Mouse (Mus musculus): ENCODE data around the gene Trpm4.
A peak's percentile ranks its signal among the peaks of the same experiment; 100 is the strongest.

Gene Trpm4

GRCm38 (mm10) chr7:45346905-45347304, 13.3 kb upstream of the Trpm4 start:
- no peak for DNase-seq (ENCODE audit: low spot score)

DNA sequence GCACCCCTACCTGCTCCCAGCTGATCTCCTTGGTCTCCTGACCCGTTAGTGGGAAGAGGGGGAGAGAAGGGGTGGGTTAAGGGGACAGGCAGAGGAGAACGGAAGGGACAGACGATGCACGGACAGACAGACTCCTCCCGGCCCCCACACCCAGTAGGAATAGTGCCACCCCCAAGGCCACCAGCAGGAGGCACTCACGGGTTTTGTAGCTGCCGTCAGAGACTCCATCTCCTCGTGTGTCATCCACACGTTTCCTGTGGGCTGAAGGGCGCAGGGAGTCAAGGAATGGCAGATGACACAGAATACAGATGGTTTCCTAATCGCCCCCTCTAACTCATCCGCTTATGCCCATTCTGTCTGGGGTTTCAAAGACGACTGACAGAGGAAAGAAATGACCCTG, 10.0 kb upstream of the Trpm4 start:
- DNase-seq (ENCODE audit: low spot score), result no peak

GRCm38 (mm10) chr7:45342081-45342480, 8.5 kb upstream of the Trpm4 start:
- DNase-seq (ENCODE audit: low spot score), result no peak

GRCm38 (mm10) chr7:45341303-45341702, 7.7 kb upstream of the Trpm4 start:
- peak; percentile 92 for DNase-seq (ENCODE audit: low spot score)

DNA sequence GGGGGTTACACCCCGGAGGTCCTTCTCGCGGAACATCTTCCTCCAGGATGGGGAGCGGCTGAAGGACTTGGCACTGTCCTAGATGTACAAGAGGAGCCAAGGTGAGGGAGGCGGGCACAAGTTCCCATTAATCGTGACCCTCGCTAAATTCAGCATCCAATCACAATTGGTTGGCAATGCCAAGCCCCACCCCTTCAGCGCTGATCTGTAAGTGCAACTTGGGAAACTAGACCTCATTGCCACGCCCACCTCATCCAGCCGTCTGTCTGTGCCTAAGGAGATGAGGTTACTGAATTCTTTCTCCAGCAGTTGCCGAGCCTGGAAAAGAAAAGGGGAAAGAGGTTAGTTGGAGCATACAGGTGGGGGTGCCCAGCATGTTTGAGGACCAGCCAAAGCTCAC, 7.1 kb upstream of the Trpm4 start:
- DNase-seq (ENCODE audit: low spot score), result peak; percentile 92

GRCm38 (mm10) chr7:45340066-45340442, 6.5 kb upstream of the Trpm4 start:
- DNase-seq (ENCODE audit: low spot score), result no peak

DNA sequence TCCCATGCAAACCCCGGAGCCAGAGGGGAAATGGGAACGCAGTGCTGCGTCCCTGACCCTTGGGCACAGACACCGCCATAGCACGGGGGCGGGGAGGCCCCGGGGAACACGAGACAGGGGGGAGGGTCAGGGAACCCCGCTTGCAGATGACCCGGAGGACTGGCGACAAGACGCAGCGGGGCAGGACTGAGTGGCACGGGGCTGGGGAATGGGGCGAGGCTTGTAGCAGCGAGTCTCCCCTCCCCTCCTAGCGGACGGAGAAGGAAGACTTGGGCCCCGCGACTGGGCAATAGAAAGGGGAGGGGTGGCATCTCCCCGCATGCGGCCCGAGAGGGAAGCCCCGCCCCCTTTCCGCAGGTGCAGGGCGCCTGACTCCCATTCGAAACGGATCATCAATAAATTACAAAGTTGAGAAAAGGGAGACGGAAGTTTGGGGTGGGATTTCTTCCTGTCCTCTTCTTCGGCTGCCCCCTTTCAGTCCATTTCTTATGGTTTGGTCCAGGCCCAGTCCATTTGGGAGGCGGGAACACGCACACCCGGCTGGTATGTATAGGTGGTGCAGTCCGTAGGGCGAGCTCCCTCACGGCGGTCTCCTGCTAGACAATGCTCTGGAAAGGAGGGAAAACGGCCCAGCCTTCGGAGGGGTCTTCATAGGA, 6.0 kb upstream of the Trpm4 start:
- DNase-seq (ENCODE audit: low spot score), result peak; percentile 89

GRCm38 (mm10) chr7:45338161-45338911, 4.8 kb upstream of the Trpm4 start:
- DNase-seq (ENCODE audit: low spot score), result peak; percentile 71

DNA sequence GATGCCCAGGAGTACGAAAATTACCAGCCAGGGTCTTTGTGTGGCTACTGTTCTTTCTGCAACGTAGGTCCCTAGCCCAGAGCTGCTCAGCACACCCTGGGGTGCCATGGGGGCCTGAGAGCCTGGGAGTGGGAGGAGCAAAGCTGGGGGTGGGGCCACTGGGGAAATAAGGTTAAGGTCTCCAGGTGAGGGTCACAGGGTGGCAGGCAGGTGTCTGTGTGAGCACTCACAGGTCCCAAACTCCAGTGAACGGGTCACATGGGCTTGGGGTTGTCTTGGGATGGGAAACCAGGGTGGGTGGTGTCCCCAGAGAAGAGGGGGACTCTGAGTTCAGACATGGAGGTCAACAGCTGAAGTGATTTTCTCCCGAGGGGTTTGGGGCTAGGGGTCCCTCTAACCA, 3.9 kb upstream of the Trpm4 start:
- DNase-seq (ENCODE audit: low spot score), result no peak

- no peak for DNase-seq (ENCODE audit: low spot score)
Measured at GRCm38 (mm10) chr7:45336319-45336718, 2.7 kb upstream of the Trpm4 start.

DNA sequence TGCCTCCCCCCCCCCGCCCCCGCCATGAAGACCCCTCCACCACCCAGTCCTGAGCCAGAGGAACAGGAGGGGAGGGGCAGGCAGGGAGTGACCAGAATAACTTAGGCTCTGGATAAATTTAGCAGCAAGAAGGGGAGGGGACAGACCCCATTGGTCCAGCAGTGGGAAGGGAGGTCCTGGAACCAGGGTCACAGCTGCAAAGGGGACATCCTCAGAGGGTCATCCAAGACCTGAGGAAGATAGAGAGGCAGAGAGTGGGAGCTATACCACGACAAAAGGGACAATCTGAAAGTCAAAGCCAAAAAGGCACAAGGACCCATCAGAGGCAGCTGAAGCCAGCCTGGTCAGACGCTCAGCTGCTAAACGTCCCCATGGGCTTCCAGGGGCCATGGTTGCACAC, 1.5 kb upstream of the Trpm4 start, which contains the start of gene Hrc:
Hrc (plus strand) TSS at position 235 of the 400 bp plus-strand sequence.
- DNase-seq (ENCODE audit: low spot score), result peak; percentile 9

DNA sequence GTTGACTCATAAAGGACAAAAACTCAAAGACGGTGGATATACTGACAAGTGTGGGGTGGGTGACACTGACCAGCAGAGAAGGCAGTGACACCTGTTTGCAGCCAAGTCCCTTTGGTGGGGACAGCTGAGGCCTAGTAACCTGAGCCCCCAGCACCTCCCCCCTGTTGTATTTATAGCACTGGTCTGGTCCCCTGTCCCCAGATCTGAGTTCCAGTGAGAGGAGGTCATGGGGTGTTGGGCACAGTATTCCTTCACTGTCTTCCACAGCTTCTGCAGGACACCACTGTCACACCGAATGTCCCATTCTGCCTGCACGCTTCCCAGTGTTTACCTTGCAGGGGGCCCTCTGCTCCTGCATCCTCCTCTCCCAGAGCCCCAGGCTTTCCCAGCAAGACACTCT, 1.0 kb upstream of the Trpm4 start:
- DNase-seq (ENCODE audit: low spot score), result no peak

GRCm38 (mm10) chr7:45332685-45333425, 725 bp downstream of the Trpm4 start:
- DNase-seq (ENCODE audit: low spot score), result peak; percentile 82

GRCm38 (mm10) chr7:45331502-45331901, 2.1 kb downstream of the Trpm4 start:
- no peak for DNase-seq (ENCODE audit: low spot score)

- DNase-seq (ENCODE audit: low spot score), result no peak
Measured at GRCm38 (mm10) chr7:45328841-45329475, 4.6 kb downstream of the Trpm4 start.

GRCm38 (mm10) chr7:45325800-45326199, 7.8 kb downstream of the Trpm4 start:
- no peak for DNase-seq (ENCODE audit: low spot score)

DNA sequence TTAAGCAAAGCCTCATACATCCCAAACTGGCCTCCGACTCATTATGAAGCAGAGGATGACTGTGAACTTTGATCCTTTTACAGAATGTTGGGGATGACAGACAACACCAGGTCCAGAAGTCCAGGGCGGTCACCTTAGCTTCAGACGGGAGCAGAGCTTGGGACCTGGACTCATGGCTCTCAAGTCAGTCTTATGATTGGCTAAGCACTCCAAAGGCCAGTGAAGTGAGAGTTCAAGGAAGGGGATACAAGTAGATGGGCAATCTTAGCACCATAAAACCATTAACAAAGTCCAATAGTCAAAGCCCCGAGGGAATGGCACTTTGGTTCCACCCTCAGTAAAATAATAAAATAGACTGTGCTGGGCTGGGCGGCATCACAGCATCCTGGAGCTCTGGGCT, 10.5 kb downstream of the Trpm4 start:
- DNase-seq (ENCODE audit: low spot score), result no peak

GRCm38 (mm10) chr7:45322245-45322644, 11.3 kb downstream of the Trpm4 start:
- DNase-seq (ENCODE audit: low spot score), result no peak

GRCm38 (mm10) chr7:45316536-45316935, 17.0 kb downstream of the Trpm4 start:
- no peak for DNase-seq (ENCODE audit: low spot score)

DNA sequence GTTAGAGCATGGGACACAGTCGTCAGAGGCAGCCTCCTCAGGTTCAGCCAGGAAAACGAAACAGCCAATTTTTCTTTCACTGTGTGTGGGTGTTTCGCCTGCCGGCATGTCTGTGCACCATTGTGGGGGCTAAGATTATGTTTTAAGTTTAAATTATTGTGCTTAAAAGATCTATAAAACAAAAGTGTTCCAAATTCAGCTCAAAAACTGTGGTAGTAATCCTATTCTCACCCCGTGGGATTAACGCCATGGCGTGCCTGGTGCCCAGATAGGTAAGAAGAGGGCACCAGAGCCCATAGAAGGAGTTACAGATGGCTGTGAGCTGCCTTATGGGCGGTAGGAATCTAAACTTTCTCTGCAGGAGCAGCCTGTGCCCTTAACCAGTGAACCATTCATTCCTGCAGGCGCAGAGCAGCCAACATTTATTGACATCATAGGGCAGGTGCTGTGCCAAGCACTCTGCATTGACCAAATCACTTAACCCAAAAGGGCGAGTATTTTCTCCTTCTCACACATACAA, 18.3 kb downstream of the Trpm4 start:
- DNase-seq (ENCODE audit: low spot score), result no peak

DNA sequence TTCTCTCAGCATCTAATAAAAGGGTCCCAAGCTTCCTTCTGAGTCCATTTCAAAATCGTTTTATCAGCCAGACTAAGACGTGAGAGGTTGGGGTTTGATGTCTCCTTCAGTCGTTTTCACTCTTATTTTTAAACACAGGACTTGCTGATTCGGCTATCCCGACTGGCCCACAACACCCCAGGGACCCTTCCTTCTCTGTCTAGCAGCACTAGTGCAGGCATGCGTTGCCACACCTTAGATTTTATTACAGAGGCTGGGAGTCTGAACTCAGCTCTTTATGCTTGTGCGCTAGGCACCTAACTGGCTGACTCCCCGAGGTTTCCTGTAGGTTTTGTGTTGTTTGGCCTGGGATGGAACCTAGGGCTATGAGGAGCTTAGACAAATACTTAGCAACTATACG, 20.1 kb downstream of the Trpm4 start:
- DNase-seq (ENCODE audit: low spot score), result no peak

Measured in embryo, embryonic 10 days (tissue).